Mouse (Mus musculus) spleen, adult 2 months (tissue): ENCODE measurements around the gene Sh3gl1.

Source experiments
- CTCF ChIP-seq: fragments of 200-500 bp; IDR thresholded peaks from 2 replicates; pipeline ENCODE4 v1.5.1; 2011; ENCODE audit warnings: mild to moderate bottlenecking, inconsistent platforms; ENCODE audit not compliant: insufficient read depth, insufficient read length, insufficient replicate concordance; ENCODE audit errors: extremely low read depth
- POLR2A ChIP-seq: fragments of 200-500 bp; IDR thresholded peaks from 2 replicates; pipeline ENCODE4 v1.6.1; 2011; ENCODE audit warnings: low read depth, low read length, inconsistent platforms

DNA sequence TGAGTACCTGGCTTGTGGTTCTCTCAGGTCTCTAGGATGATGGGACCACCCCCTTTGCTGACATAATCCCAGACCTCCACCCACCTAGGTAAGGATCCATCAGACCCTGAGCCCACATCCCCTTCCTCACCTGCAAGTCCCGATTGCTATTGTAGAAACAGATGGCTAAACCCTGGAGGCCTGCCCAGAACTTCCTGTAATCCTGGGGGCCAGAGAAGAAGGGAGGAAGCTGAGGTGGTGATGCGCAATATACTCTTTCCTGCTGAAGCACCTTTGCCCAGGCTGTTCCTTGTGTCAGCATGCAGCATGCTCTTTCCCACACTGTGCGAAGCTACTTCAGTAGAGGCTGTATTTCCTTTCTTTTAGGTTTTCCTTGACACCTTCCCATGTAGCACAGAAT lies 33.4 kb downstream of the Sh3gl1 start:
- TF ChIP-seq CTCF (no peak), POLR2A (no peak)
